Mouse (Mus musculus): ENCODE results near the gene Krt75.

DNA sequence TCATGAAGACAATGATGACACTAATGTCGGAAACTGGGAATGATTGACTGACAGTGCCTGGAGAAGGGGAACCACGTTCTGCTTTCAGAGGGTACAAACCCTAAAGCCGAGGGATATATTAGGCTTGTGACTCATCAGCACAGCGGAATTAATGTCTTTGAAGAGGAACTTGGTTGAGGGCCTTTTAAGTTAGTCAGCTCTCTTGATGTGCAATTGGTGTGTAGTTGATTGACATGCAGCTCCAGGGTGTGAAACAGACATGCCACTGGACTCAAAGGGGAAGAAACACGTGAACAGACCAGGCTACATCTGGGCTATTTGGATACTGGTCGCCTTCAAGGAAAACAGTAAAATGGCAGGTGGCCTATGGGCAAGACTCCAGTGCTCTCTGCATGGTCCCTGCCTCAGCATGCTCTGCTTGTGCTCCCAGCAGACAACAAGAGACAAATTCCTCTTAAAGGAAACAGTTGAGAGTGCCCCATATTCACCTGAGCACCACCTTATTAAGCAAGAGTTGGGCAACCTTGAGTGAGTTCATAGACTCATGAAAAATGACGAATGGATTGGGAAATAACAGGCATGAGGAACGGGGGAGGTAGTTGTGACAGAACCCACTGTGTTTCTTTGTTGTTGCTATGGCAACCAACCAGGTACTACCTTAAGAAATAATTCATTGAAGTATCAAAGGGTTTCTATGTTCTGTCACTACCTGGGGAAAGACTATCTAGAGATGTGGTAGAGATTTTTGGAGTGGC is 9.7 kb upstream of the Krt75 start:
- TF ChIP-seq POLR2A (IDR thresholded peaks at IDR 0.05; ENCODE audit: insufficient read length, low read depth) = no peak
- TF ChIP-seq POLR2AphosphoS2 (IDR thresholded peaks at IDR 0.05; ENCODE audit: insufficient read length, low read depth) = no peak
- TF ChIP-seq SRF (IDR thresholded peaks at IDR 0.05; ENCODE audit: control insufficient read depth, insufficient read length, low read depth) = no peak
- TF ChIP-seq MYOG (IDR thresholded peaks at IDR 0.05; ENCODE audit: control insufficient read depth in 1 of 3, insufficient read depth in 1 of 3, insufficient read length in 2 of 3, low read depth in 2 of 3) = no peak
- TF ChIP-seq REST (IDR thresholded peaks at IDR 0.05; ENCODE audit: insufficient read depth, insufficient read length) = no peak
- TF ChIP-seq E2F4 (IDR thresholded peaks at IDR 0.05; ENCODE audit: insufficient read depth) = no peak
